Mouse (Mus musculus) embryo, embryonic 11.5 days (tissue): ENCODE data around the gene Tas2r137.
A peak's percentile ranks its signal among the peaks of the same experiment; 100 is the strongest.

ENCODE experiments used
- DNase-seq: peaks from one replicate; pipeline ENCODE4 v3.0.0-alpha.2; 2012; ENCODE audit warnings: low read depth, low spot score

Gene Tas2r137

DNA sequence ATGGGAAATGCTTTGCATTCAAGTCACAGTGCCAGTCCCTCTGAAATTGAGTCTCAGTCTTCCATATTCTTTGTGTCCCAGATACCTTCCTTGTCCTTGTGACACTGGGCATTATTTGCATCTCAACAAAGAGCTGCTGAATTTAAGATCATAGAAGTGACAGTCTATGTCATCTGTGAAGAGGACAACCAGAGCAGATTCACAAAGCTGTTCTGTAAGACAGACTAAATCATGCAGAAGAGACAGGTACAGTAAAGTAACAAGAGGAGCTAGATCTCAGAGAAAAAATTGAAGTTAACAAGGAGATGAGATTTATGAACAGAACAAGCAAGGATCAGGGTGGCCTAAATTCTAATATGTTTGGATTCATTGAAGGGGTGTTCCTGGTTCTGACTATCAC lies at the start of gene Tas2r137:
Tas2r137 (plus strand) TSS at position 301 of the 400 bp plus-strand sequence.
- no peak for DNase-seq

- DNase-seq: no peak
These were observed 49.8 kb upstream of the Tas2r137 start for GRCm38 (mm10) chr6:40441276-40441675.

- no peak for DNase-seq
These were observed 49.3 kb upstream of the Tas2r137 start for GRCm38 (mm10) chr6:40441755-40442154.

GRCm38 (mm10) chr6:40443281-40443928 lies 47.6 kb upstream of the Tas2r137 start:
- no peak for DNase-seq

- DNase-seq: no peak
These were observed 42.4 kb upstream of the Tas2r137 start for GRCm38 (mm10) chr6:40448626-40449025.

- no peak for DNase-seq
These were observed 36.5 kb upstream of the Tas2r137 start for GRCm38 (mm10) chr6:40454436-40455041.

DNA sequence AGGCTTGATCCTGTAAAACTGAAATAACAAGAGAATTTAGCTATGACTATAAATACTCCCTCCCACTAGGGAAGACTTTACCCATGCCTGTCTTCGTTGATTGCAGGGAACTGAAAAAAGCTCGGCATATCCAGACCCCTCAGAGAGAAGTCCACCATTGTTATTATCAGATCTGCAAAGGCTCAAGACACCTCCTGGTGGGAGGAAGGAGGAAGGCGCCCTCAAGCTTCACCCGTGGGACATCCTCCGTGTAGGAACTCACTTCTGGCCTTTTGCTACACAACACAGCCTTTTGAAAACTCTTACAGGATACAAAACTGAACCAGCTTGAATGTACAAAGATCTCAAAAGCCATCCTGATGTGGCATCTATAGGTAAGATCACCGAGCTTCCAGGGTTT lies 25.3 kb upstream of the Tas2r137 start:
- DNase-seq: no peak

DNA sequence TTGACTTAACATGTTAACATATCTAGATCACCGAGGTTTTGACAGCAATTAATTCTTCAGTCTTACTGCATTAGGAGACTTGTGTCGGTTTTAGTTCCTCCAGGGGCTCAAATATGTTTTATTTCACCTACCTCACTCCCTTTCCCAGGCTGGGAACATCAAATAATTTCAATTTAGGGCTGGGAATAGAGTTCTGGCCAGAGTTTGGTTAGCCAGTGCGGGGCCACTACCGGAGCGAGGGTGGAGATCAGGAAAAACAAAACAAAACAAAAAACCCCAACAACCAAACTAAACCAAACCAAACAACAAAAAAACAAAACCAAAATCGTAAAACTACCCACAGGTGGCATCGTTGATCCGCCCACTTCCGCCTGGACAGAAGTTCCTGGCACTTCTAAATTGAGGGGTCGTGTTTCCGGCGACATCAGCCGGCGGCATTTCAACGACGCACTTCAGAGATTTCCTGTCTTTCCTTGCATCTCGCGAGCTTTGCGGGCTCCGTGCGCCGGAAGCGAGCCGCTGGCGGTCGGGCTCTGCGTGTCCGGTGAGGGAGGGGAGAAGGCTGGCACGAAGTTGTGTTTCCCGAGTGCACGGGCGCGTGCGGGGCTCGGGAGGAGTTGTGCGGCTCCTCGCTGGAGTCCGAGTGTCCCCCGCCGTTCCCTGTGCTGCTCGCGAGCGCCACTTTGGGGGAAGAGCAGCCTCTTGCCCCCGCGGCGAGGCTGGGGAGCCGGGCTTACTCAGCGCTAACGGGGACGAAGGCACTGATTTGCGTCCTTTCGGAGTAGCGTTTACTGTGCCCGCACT lies 19.9 kb upstream of the Tas2r137 start, which contains the start of gene Ssbp1:
Ssbp1 (plus strand) TSS at position 437 of the 804 bp plus-strand sequence.
- DNase-seq: peak; percentile 91

- no peak for DNase-seq
These were observed 19.4 kb upstream of the Tas2r137 start for GRCm38 (mm10) chr6:40471720-40472010.

DNA sequence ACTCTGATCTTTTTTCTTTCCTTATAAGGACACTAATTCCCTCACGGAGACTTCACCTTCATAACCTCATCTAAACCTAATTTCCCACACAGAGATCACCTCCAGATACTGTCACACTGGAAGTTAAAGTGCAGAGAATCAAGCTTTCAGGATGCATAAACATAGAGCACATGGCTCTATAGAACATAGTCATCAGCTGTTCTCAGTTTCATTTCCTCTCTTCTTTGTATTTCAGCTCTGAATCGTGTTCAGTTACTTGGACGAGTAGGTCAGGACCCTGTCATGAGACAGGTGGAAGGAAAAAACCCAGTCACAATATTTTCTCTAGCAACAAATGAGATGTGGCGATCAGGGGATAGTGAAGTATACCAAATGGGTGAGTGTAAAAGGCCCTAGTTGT lies 14.9 kb upstream of the Tas2r137 start:
- DNase-seq: no peak

- DNase-seq: peak; percentile 2
These were observed 11.3 kb upstream of the Tas2r137 start for GRCm38 (mm10) chr6:40479705-40480104.

GRCm38 (mm10) chr6:40482318-40482717 lies 8.7 kb upstream of the Tas2r137 start:
- no peak for DNase-seq

DNA sequence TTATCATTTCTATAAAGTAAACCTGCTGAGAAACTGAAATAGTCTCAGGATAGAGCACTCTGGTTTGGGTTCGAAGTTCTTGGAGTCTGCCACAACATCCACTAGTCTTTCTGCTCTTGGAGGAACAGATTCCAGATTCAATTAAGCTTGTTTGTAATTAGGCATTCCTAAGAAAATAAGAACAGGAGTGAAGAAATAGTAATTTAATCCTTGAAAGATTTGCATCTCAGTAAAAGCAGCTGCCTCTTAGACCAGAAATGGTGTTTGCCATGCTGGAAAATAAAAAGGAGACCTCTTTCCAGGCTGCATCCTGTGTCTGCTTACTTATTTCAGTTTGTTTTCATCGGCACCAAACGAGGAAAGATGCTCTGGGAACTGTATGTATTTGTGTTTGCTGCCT lies 2.2 kb downstream of the Tas2r137 start, which contains the start of gene Tas2r108:
Tas2r108 (plus strand) TSS at position 301 of the 400 bp plus-strand sequence.
- DNase-seq: no peak

- DNase-seq: no peak
These were observed 28.4 kb downstream of the Tas2r137 start, which contains the start of gene Prss37 for GRCm38 (mm10) chr6:40519408-40519807. TSS of gene Prss37 (minus strand) at chr6:40519508.
